Mouse (Mus musculus): ENCODE data around the gene Pik3cg. TPM values are rescaled to one million over a fixed set of nuclear protein-coding genes. Genes with fewer than 3 reads are reported as not detected.

Gene Pik3cg
- polyA plus RNA-seq, 1 experiment from 2014 or later = 4.9 TPM

DNA sequence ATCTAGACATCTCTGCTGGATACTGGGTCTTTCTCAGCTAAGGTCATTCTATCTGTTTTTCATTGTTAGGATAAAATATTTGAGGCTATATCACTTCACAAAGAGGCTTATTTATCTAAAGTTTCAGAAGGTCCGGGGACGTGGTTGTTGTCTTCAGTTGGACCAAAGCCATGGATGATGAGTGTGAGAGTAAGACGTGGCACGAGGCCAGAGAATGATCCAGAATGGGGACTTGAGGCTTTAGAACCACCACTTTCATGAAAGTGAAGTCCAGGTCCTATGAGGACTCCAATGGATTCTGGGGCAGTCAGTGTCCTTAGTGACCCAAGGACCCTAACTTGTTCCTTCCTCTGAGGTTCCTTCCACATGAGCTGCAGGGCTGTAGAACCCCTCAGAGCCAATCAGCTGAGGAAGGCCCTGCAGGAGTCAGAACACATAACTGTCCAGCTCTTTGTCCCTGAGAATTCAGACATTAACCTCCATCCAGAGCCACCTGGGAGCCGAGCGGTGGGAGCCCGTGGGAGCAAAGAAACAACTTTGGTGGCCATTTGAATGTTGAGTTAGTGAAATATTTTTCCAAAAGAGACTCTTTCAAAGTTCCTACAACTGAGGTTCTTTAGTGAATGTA, 14.4 kb upstream of the Pik3cg start:
- H3K9ac ChIP-seq = no peak overlapping the region
- 73% methylated on average over 7 of the region's 7 CpGs for WGBS (ENCODE audit: insufficient replicate concordance)
- H3K9me3 ChIP-seq (replicated peaks) = no peaks in the 10 kb centered on the region
- 0 out of 2 replicates have a peak, but pooled peaks cover 3% of the 10 kb centered on the region for H3K4me1 ChIP-seq
- no peak overlapping the region for H3K4me3 ChIP-seq
- H3K4me2 ChIP-seq = no peak overlapping the region
- ATAC-seq = no peak
- no peak overlapping the region for H3K27ac ChIP-seq
- H3K27me3 ChIP-seq (replicated peaks) = 0 out of 2 replicates have a peak, but pooled peaks cover 5% of the 10 kb centered on the region
- H3K36me3 ChIP-seq = no peaks in the 10 kb centered on the region

DNA sequence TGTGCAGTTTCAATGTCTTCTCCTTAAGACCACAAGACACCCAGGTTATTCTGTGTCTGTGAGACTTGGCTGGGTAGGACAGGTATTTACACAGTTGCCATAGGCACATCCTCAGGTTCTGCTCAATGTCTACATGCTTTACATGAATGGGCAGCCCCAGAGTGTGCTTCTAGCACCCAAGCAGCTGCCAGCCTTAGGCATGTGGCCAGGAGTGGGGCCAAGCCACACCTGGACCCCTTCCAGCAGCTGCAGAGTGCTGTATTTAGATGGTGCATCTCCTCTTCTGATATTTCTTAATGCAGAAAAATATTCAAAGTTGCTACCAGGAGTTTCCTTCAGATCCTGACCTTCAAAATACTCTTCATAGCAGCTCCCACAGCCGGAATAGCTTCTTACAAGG, 11.9 kb upstream of the Pik3cg start:
- Histone ChIP-seq H3K4me1 (0 out of 2 replicates have a peak, but pooled peaks cover 3% of the 10 kb centered on the region), H3K9ac (no peak overlapping the region), H3K9me3 (replicated peaks) (no peaks in the 10 kb centered on the region), H3K4me2 (no peak overlapping the region), H3K27me3 (replicated peaks) (0 out of 2 replicates have a peak, but pooled peaks cover 5% of the 10 kb centered on the region), H3K27ac (no peak overlapping the region), H3K4me3 (no peak overlapping the region), H3K36me3 (no peaks in the 10 kb centered on the region)
- 82% methylated on average over 1 of the region's 1 CpGs for WGBS (ENCODE audit: insufficient replicate concordance)
- no peak for ATAC-seq

DNA sequence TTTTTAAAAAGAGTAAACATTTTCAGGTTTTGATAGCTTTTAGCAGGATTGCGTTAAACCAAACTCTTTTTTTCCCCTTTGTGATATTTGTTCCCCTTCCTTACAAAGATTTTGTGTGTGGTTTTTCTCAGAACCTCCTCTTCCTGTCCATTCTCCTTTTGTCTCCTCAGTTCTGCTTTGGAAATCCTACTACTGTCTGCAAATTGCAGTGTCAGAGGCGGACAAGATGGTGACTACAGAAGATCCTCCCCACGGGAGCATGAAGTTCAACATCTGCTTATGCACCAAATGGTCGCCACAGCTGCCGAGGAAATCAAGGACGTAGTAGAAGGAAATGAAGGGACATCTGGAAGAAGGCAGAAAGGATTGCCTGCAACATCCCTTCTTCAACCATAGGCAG, 6.7 kb upstream of the Pik3cg start:
- H3K9ac ChIP-seq = no peak overlapping the region
- H3K36me3 ChIP-seq = no peaks in the 10 kb centered on the region
- 31% methylated on average over 6 of the region's 6 CpGs for WGBS (ENCODE audit: insufficient replicate concordance)
- no peaks in the 10 kb centered on the region for H3K4me1 ChIP-seq
- no peaks in the 10 kb centered on the region for H3K9me3 ChIP-seq (replicated peaks)
- H3K27me3 ChIP-seq (replicated peaks) = no peaks in the 10 kb centered on the region
- H3K4me3 ChIP-seq = no peak overlapping the region
- H3K4me2 ChIP-seq = no peak overlapping the region
- H3K27ac ChIP-seq = no peak overlapping the region
- ATAC-seq = no peak

DNA sequence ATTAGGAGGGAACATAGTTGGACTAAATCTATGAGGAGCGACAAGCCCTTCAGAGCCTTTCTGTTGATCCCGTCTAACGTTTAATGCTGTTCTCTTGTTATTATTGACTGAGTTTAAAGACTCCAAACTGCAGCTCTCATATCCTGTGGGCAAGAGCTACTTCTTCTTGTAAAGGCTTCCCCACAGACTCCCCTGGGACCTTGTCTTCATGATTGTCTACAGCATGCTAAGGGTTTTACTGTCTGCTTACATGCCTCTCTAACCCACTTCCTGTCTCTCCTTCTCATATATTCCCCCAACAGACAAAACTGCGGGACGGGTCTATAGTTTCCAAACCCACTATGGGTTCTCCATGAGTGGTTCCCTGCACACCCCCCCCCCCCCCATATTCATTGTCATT, 4.2 kb upstream of the Pik3cg start:
- H3K4me1 ChIP-seq = peaks cover 11% of the 10 kb centered on the region
- H3K4me3 ChIP-seq = no peak overlapping the region
- H3K27ac ChIP-seq = no peak overlapping the region
- H3K9me3 ChIP-seq (replicated peaks) = no peaks in the 10 kb centered on the region
- 54% methylated on average over 5 of the region's 5 CpGs for WGBS (ENCODE audit: insufficient replicate concordance)
- no peaks in the 10 kb centered on the region for H3K36me3 ChIP-seq
- H3K4me2 ChIP-seq = no peak overlapping the region
- ATAC-seq = no peak
- no peak overlapping the region for H3K9ac ChIP-seq
- H3K27me3 ChIP-seq (replicated peaks) = no peaks in the 10 kb centered on the region

DNA sequence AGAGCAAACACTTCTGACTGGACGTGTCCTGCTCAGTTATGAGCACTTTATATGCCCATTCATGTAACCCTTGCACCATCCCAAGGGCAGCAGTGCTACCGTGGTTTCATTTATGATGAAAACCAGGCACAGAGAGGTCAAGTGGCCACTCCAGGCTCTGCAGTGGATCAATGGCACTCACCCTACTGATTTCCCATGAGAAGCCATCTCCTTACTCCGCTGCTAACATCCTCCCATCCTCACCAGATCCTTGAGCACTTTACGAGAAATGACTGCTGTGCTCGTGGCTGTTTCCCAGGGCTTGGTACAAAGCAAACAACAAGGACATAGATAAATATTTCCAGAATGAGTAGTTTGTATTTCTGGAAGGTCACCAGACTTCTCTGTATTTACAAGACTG, 3.7 kb upstream of the Pik3cg start:
- no peak for ATAC-seq
- 75% methylated on average over 5 of the region's 5 CpGs for WGBS (ENCODE audit: insufficient replicate concordance)

DNA sequence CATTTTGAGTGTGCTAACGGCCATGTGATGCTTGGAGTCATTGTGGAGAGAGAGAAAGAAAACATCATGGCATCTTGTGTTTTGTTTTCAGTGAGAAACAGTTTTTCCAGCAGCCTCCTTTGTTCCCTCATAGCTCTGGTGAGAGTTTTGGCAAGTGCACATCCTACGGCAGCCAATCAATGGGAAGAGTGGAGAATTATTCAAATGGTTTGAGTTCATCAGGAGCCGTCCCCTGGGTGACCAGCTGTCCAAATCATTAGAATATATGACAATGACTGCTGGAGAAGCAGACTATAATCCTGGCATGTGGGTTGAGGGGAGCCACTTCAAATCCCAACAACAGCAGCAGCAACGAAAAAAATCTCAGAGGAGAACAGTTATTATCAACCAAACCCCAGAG, 2.8 kb upstream of the Pik3cg start:
- Histone ChIP-seq H3K36me3 (no peaks in the 10 kb centered on the region), H3K4me2 (no peak overlapping the region), H3K27ac (no peak overlapping the region), H3K9me3 (replicated peaks) (no peaks in the 10 kb centered on the region), H3K27me3 (replicated peaks) (no peaks in the 10 kb centered on the region), H3K4me3 (no peak overlapping the region), H3K4me1 (peaks cover 17% of the 10 kb centered on the region), H3K9ac (no peak overlapping the region)
- WGBS (ENCODE audit: insufficient replicate concordance) = 67% methylated on average over 4 of the region's 4 CpGs
- no peak for ATAC-seq

More for the DNA sequence above, 3.7 kb upstream of the Pik3cg start:
- H3K9me3 ChIP-seq (replicated peaks) = no peaks in the 10 kb centered on the region
- peaks cover 11% of the 10 kb centered on the region for H3K4me1 ChIP-seq
- H3K4me2 ChIP-seq = no peak overlapping the region
- no peak overlapping the region for H3K27ac ChIP-seq
- no peak overlapping the region for H3K9ac ChIP-seq
- no peaks in the 10 kb centered on the region for H3K27me3 ChIP-seq (replicated peaks)
- no peak overlapping the region for H3K4me3 ChIP-seq
- H3K36me3 ChIP-seq = no peaks in the 10 kb centered on the region

DNA sequence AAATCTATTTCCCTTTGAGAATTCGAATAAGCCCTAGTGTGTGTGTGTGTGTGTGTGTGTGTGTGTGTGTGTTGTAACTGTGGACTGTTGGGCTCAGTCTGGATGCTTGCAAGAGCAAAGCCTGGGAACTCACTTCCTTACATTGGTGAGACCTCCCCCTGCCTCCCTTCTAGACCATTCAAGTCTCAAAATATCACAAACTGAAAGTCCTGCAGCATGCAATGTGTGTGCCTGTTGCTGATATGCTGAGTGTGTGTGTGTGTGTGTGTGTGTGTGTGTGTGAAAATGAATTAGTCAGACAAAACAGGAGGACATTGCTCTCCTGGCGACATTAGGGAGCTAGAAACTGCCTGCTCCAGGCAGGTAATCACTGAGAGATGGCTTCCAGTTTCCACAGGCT, 492 bp upstream of the Pik3cg start:
- peak; percentile 59 for ATAC-seq
- Histone ChIP-seq H3K27ac (peak overlapping the region; percentile 67), H3K4me3 (peak overlapping the region; percentile 61)

DNA sequence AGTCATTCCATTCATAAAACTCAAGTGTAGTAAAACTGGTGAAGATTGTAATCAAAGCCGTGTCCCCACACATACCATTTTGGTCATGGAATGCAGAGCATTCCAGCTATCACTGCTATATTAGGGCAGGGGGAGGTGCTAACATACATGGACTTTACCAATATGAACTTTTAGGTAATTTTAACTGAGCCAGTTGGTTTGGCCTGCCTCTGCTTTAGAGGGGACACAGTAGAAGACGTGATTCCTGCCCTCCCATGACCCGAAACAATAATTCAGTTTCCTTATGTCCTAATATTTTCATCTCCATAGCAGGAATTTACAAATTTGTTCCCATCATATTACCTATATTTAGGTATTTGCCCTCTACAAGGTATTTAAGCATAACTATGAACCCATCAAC, 1.3 kb downstream of the Pik3cg start:
- H3K4me2 ChIP-seq = peak overlapping the region; percentile 33
- H3K9me3 ChIP-seq (replicated peaks) = no peaks in the 10 kb centered on the region
- peaks cover 16% of the 10 kb centered on the region for H3K36me3 ChIP-seq
- H3K4me1 ChIP-seq = peaks cover 17% of the 10 kb centered on the region
- no peaks in the 10 kb centered on the region for H3K27me3 ChIP-seq (replicated peaks)
- no peak for ATAC-seq
- no peak overlapping the region for H3K27ac ChIP-seq
- no peak overlapping the region for H3K9ac ChIP-seq
- WGBS (ENCODE audit: insufficient replicate concordance) = 60% methylated on average over 3 of the region's 3 CpGs
- H3K4me3 ChIP-seq = no peak overlapping the region

More for the DNA sequence above, 492 bp upstream of the Pik3cg start:
- H3K36me3 ChIP-seq = peaks cover 16% of the 10 kb centered on the region
- no peaks in the 10 kb centered on the region for H3K27me3 ChIP-seq (replicated peaks)
- H3K4me1 ChIP-seq = peaks cover 17% of the 10 kb centered on the region
- peak overlapping the region; percentile 70 for H3K4me2 ChIP-seq
- WGBS (ENCODE audit: insufficient replicate concordance) = 19% methylated on average over 2 of the region's 2 CpGs
- no peaks in the 10 kb centered on the region for H3K9me3 ChIP-seq (replicated peaks)
- peak overlapping the region; percentile 63 for H3K9ac ChIP-seq

DNA sequence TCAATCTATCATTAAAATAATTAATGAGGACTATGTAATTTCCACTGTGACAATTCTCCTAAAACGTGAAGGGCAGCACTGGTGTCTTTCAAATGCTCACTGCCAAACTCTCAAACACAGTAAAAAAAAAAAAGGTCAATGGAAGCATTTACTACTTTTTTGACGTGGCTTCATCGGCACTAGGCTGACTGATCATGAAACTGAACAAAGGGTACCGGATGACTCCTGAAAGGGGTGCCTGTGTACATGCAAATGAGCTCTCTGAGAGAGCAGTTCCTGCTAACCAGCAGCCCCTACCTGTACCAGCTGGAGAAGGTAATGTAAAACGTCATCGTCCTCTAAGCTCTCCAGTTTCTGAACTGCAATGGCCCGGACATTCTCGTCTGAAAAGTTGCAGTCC, 4.8 kb downstream of the Pik3cg start:
- Histone ChIP-seq H3K9me3 (replicated peaks) (no peaks in the 10 kb centered on the region), H3K36me3 (peaks cover 16% of the 10 kb centered on the region), H3K27me3 (replicated peaks) (no peaks in the 10 kb centered on the region), H3K9ac (no peak overlapping the region), H3K4me1 (peaks cover 13% of the 10 kb centered on the region), H3K4me2 (no peak overlapping the region), H3K27ac (no peak overlapping the region), H3K4me3 (no peak overlapping the region)
- no peak for ATAC-seq
- WGBS (ENCODE audit: insufficient replicate concordance) = 79% methylated on average over 8 of the region's 8 CpGs

DNA sequence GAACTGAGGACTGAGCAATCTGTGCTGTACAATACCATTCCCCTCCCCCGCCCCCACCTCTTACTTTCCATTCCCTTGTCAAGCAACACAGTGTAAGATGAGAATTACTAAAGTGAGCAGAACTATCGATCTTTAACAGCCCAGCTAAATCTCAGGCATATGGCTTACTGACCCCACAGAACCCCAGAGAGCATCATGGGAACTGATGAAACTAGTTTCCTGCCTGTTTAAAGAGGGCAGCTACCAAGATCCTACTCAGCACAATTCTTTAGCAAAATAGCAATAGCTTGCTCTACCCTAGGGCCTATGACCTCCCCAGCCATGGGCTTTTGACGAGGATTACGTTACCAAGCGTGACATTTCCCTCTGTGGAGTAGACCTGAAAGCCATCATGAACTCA, 5.9 kb downstream of the Pik3cg start:
- Histone ChIP-seq H3K27me3 (replicated peaks) (no peaks in the 10 kb centered on the region), H3K4me1 (peaks cover 12% of the 10 kb centered on the region), H3K27ac (no peak overlapping the region), H3K4me2 (no peak overlapping the region), H3K9me3 (replicated peaks) (no peaks in the 10 kb centered on the region), H3K9ac (no peak overlapping the region), H3K4me3 (no peak overlapping the region), H3K36me3 (peaks cover 16% of the 10 kb centered on the region)
- WGBS (ENCODE audit: insufficient replicate concordance) = 77% methylated on average over 5 of the region's 5 CpGs
- ATAC-seq = no peak

DNA sequence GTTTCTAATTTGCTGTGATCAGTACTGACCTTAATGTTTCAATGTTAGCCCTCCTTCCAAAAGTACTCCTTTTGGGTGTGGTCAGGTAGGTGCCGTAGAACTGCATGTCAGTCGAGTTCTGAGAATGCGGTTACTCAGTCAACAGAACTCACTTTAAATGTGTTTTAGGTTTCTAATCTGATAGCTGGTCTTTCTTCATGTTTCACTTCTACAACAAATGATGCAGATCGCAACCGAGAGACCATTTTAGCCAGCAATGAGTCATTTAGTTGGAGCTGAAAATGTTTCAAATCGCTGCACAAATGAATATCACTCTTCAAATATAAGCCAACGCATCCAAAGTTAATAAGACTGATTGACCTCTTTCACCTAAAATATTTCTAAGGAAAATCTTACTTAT, 6.5 kb downstream of the Pik3cg start:
- H3K9ac ChIP-seq = no peak overlapping the region
- no peak overlapping the region for H3K4me2 ChIP-seq
- no peak overlapping the region for H3K4me3 ChIP-seq
- H3K27me3 ChIP-seq (replicated peaks) = no peaks in the 10 kb centered on the region
- no peak overlapping the region for H3K27ac ChIP-seq
- H3K9me3 ChIP-seq (replicated peaks) = no peaks in the 10 kb centered on the region
- no peak for ATAC-seq
- 82% methylated on average over 7 of the region's 7 CpGs for WGBS (ENCODE audit: insufficient replicate concordance)
- peaks cover 12% of the 10 kb centered on the region for H3K4me1 ChIP-seq
- peaks cover 16% of the 10 kb centered on the region for H3K36me3 ChIP-seq

DNA sequence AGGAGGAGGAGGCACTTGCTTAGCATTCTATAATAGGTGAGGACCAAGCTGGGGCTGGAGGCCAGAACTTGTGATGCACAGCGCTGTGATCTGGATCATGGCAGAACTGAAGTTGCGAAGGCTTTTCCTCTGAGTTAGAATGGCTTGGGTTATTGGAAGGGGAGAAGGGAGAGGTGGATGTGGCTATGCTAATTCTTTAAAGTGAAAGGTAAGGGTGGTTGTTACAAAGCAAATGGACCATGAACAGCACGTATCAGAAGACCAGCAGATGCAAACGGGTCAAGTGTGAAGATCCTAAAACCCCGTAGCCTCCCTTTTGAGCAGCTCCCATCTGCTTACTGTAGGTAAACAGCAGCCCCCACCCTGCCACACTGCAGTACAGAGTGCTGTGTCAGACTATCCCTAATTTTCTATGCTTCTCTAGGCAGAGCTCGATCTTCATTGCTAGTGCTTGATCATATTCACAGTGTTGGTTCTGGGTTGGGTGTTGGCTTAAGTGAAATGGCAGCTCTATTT, 7.3 kb downstream of the Pik3cg start:
- ATAC-seq = no peak
- Histone ChIP-seq H3K4me3 (no peak overlapping the region), H3K4me2 (no peak overlapping the region), H3K27me3 (replicated peaks) (no peaks in the 10 kb centered on the region), H3K4me1 (0 out of 2 replicates have a peak, but pooled peaks cover 7% of the 10 kb centered on the region), H3K36me3 (peaks cover 16% of the 10 kb centered on the region), H3K9me3 (replicated peaks) (no peaks in the 10 kb centered on the region), H3K9ac (no peak overlapping the region), H3K27ac (no peak overlapping the region)
- WGBS (ENCODE audit: insufficient replicate concordance) = 84% methylated on average over 6 of the region's 6 CpGs

Data from liver, embryonic 12.5 days (tissue).